Mouse (Mus musculus) olfactory bulb, adult 2 months (tissue): ENCODE measurements around the gene Adam19.

Experiments used
- CTCF ChIP-seq: fragments of 200-500 bp; IDR thresholded peaks from 2 replicates; pipeline ENCODE4 v1.5.1; 2012; ENCODE audit warnings: low read depth, mild to moderate bottlenecking, low read length, moderate library complexity; ENCODE audit not compliant: insufficient read depth
- POLR2A ChIP-seq: fragments of 200-500 bp; IDR thresholded peaks from 2 replicates; pipeline ENCODE4 v1.6.1; 2012; ENCODE audit warnings: mild to moderate bottlenecking, low read depth, low read length, moderate library complexity; ENCODE audit not compliant: insufficient read depth

GRCm38 (mm10) chr11:46134899-46135298 is 79.1 kb downstream of the Adam19 start:
- TF ChIP-seq CTCF (no peak), POLR2A (no peak)
